Mouse (Mus musculus): ENCODE data around the gene Hnrnpm.
"Not testable (repeated sequence)": the region's sequence is repeated elsewhere in the genome, so short reads cannot be mapped to it uniquely, and the experiment has no call there.

Hnrnpm gene

DNA sequence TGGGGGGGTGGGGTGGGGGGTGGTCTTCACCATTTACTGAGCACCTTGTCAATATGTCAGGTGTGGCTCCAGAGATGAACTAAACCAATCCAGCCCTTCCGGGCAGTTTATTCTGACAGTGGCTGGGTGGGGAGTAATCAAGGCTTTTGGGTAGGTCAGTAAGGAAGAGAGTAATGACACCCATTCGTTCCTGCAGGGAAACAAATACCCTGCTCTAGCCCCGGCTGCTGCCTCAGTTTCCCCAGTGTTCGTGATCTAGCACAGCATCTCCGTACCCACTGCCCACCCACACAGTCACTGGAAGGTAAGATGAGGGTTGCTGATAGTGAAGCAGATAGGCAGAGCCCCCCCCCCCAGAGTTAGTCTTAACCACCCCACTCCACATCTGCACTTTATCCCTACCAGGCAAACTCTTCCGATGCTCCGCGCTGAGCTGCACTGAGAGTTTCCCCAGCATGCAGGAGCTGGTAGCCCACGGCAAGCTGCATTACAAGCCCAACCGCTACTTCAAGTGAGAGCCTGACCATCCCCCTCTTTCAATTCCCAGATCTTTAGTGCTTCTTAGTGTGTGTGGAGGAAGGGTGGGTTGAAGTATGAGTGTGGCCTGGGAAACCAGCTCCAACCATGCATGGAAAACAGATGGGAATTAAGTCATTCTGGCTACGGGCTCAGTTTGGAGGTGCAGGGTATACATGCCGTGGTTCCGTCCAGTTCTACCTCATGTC lies 56.3 kb downstream of the Hnrnpm start:
- ChIA-PET POLR2A (interaction anchor here (0.6 to 3.5 kb wide), 18 partner anchors 8 to 196 kb away, joined by 3 to 48 read pairs (median 4); partner anchors contain the start of gene Pram1 (in 1 of the 4)), CTCF (interaction anchor here in 1 of 4 experiments (0.6 kb wide), 1 partner anchor 274 kb away, joined by 3 read pairs; no protein-coding TSS in a partner anchor)

DNA sequence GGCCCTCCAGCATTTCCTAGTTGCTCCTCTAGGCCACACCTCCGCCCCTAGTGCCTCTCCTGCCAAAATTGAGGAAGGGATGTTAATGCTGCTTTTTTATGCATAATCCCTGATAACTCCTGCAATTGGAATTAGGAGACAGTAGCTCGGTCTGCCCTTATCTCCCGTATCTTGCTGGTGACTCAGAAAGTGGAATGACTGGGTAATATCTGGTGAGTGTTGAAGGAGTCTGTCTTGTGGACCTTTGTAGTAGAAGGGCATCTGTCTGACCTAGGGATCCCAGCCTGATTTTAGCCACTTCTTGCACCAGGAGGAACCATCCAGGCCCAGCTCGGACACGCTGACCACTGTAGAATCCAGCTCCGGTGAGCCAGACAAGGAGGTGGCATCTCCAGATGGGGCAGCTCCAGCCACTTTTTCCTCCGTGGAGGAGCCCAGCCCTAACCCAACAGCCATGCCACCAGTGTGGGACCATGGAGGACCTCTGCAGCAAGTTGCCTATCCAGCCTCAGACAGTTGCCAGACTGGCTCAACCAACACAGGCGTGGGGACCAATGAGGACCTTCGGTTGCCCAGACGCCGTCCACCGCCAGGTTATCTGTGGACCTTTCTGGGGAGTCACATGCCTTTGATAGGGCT lies 57.1 kb downstream of the Hnrnpm start:
- ChIA-PET CTCF (interaction anchor here in 3 of 4 experiments (0.5 to 1.3 kb wide), 6 partner anchors 15 to 1050 kb away, joined by 3 to 6 read pairs (median 3); no protein-coding TSS in a partner anchor), POLR2A (interaction anchor here (0.6 to 3.5 kb wide), 70 partner anchors 8 to 663 kb away, joined by 3 to 48 read pairs (median 5); partner anchors contain the start of genes Pram1 (in 3 of the 4), B3galt4 (in 2 of the 4), March2 (in 2 of the 4) and Ndufa7 (in 2 of the 4))

DNA sequence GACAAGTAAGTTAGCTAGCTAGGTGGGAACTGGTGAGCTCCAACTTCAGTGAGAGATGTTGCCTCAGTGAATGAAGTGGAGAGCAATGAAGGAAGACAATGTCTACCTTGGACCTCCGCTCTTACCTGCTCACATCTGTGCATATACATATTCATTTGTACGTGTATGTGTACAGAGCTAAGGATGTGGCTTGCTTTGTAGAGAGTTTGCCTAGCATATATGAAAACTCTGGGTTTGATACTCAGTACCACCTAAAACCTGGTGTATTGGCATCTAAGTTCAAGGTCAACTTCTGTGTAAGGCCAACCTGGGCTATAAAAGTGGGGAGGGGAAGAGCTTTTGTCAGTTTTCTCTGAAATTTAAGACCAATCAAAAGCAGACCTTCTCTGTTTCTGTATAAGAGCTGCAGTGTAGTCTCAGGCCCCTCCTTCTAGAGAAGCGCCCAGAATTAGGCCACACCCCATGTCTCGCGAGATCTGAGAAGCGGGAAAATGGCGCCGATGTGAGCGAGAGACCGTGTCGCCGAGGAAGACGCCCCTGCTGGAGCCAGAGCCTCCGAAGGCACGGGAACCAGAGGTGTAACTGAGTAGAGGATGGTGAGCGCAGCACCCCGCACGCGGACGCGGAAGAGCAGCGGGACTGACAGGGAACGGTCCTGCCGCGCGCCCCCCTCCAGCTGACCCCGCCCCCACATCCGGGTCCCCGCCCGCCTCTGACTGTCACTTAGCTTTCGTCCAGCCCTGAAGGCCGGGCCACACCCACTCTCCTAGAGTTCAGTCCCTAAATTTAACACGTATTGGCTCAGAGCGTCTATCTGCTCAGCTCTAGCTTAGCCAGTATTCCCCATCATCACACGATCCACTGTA lies 57.8 kb downstream of the Hnrnpm start, which contains the start of gene Zfp414:
Gene Zfp414, plus strand, starts transcription at position 470 of the 866 bp plus-strand sequence.
- POLR2A ChIA-PET: interaction anchor here (0.6 to 3.5 kb wide), 85 partner anchors 9 to 662 kb away, joined by 3 to 48 read pairs (median 5); partner anchors contain the start of genes Pram1 (in 3 of the 4), Rab11b (in 3 of the 4), B3galt4 (in 2 of the 4) and March2 (in 2 of the 4)
- CTCF ChIA-PET: interaction anchor here in 3 of 4 experiments (0.5 to 1.3 kb wide), 7 partner anchors 15 to 1050 kb away, joined by 3 to 6 read pairs (median 3); partner anchors contain the start of gene Rab11b (in 1 of the 3)

DNA sequence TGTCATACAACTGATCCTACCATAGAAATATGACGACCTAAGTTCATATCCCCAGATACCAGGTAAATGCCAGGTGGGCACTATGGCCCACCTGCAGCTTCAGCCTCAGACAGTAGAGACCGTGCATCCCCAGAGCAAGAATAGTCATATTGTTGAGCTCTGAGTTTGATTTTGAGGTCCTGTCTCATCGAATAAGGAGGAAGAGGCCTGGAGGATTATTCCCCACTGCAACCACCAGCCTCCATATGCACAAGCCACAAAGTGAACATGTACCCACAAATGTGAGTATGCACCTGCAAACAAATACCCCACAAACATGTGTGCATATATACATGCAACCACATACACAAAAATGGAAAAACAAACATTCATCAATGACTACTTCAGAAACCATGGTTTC lies 59.4 kb downstream of the Hnrnpm start:
- POLR2A ChIA-PET: interaction anchor here (0.6 to 3.5 kb wide), 5 partner anchors 15 to 29 kb away, joined by 3 to 48 read pairs (median 22); no protein-coding TSS in a partner anchor
- CTCF ChIA-PET: no interaction called here

DNA sequence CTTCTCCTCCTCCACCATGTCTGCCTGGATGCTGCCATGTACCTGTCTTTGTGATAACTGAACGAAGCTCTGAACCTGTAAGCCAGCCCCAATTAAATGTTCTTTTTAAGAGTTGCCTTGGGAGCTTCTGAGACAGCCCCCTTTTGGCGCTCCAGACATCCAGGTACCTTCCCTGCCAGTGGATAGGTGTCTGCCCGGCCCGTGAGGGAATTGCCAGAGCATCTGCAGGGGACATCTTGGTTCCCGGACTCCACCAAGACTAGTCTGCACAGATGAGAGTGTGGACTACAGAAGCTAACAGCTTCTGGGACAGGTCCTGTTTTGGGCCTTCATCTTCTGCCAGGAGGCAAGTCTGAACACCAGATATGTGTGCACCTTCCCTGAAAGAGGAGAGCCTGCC lies 72.9 kb downstream of the Hnrnpm start:
- POLR2A ChIA-PET: interaction anchor here (0.6 to 2.0 kb wide), 7 partner anchors 11 to 144 kb away, joined by 3 to 17 read pairs (median 4); partner anchors contain the start of genes Zfp414 (in 3 of the 4) and March2 (in 1 of the 4)
- CTCF ChIA-PET: not testable (repeated sequence)

DNA sequence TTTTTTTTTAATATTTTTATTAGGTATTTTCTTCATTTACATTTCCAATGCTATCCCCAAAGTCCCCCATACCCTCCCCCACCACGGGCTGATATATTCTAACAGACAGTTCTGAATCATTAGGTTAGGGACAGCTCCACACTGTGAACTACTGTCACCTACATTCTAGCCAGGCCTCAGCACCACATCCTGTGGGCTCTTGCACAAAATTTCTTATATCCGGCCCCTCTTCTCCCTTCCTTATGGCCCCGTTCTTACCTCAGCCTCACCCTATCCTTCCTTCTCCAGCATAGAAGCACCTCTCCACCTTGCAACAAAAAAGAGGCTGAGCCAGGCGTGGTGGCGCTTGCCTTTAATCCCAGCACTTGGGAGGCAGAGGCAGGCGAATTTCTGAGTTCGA lies 76.1 kb downstream of the Hnrnpm start:
- ChIA-PET CTCF (no interaction called here), POLR2A (interaction anchor here in 2 of 4 experiments (0.9 to 1.7 kb wide), 2 partner anchors 9 to 214 kb away, joined by 3 to 4 read pairs; partner anchors contain the start of genes Ndufa7 (in 1 of the 2) and Rps28 (in 1 of the 2))

DNA sequence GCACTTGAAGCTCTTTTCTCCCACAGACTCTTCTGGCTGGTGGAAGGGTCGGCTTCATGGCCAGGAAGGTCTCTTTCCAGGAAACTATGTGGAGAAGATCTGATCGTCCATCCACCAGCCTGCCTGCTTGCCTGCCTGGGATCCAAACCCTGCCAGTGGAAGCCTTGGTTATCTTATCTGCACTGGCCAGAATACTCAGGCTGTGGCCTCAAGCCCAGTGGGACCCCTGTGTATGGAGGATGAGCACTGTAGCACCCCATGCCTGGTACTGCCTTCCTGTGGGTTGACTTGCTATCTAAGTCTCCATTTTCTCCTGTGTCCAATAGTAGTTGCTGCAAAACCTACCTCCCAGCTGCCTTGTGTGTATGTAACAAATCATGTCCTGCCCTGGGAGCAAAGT lies 79.4 kb downstream of the Hnrnpm start:
- POLR2A ChIA-PET: interaction anchor here in 1 of 4 experiments (0.6 to 1.0 kb wide), 2 partner anchors 21 to 68 kb away, joined by 4 to 5 read pairs; partner anchors contain the start of gene Zfp414
- CTCF ChIA-PET: interaction anchor here in 1 of 4 experiments (0.7 kb wide), 1 partner anchor 187 kb away, joined by 4 read pairs; no protein-coding TSS in a partner anchor

DNA sequence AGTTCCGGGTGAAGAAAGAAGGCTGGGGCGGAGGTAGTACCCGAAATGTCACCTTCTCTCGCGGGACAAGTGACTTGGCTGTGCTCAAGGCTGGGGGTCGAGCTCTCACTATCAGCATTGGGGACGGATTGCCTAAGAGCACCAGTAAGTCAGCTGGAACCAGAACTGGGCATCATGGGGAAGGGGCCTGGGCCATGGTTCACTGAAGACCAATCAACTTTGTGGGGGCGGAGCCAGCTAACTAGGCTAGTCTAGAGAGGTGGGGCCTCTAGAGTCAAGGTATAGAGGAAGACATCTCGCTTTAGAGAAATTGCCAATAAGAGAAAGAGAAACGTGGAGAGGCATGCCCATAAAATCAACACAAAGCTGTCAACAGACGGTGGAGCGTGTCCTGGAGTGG lies 84.7 kb downstream of the Hnrnpm start:
- CTCF ChIA-PET: interaction anchor here in 1 of 4 experiments (1.7 kb wide), 1 partner anchor 15 kb away, joined by 7 read pairs; no protein-coding TSS in a partner anchor
- POLR2A ChIA-PET: interaction anchor here (0.5 to 4.9 kb wide), 42 partner anchors 10 to 780 kb away, joined by 3 to 48 read pairs (median 4); partner anchors contain the start of genes March2 (in 2 of the 4), Ndufa7 (in 2 of the 4), Rab11b (in 2 of the 4) and Rps28 (in 2 of the 4)

DNA sequence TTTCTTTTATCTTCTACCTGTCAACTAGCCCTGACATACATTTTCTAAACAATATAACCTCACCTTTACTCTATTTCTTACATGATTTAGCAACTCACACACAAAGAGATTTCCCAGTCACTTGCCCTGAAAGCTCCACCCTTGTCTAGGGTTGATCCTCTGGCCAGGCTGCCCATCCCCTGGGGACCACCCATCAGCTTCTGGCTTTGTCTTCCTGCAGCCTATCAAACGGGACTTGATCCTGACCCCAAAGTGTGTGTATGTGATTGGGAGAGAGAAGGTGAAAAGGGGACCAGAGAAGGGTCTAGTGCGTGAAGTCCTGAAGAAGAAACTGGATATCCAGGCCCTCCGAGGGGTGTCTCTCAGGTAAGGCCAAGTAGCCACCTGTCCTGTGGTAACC lies 85.8 kb downstream of the Hnrnpm start:
- ChIA-PET POLR2A (interaction anchor here (0.6 to 4.9 kb wide), 40 partner anchors 9 to 732 kb away, joined by 3 to 48 read pairs (median 5); partner anchors contain the start of genes Zfp414 (in 3 of the 4), Rab11b (in 2 of the 4), Daxx (in 1 of the 4) and Ndufa7 (in 1 of the 4)), CTCF (interaction anchor here in 3 of 4 experiments (0.7 to 1.7 kb wide), 3 partner anchors 14 to 127 kb away, joined by 3 to 7 read pairs (median 4); no protein-coding TSS in a partner anchor)

DNA sequence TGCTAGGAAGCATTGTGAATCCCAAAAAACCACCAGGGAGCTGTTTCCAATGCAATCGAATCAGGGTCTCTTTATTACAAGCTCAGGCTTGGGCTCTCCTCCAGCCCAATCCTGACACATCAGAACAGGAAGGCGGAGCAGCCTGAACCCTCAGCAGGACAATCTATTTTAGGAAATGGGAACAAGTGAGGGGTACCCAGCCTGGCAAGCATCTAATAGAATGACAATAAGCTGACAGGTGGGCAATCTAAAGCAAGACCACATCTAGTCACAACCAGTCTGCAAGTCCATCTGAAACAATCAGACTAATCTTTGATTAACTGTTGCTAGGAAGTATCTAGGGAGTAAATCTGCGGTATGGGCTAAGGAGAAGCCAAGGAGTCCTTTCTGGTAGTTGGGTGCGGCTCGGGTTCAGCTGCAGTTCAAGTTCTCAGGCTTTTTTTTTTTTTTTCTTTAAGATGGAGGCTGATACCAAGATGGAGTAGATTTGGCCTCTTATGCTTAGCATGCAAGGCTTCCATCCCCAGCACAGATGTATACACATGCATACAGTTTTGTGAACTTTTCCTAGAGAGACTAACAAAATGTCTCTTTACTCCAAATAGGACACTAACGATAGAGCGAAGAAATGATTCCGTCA lies 86.7 kb downstream of the Hnrnpm start:
- ChIA-PET POLR2A (interaction anchor here (0.5 to 4.9 kb wide), 56 partner anchors 9 to 1781 kb away, joined by 3 to 48 read pairs (median 4); partner anchors contain the start of genes Zfp414 (in 4 of the 4), Rab11b (in 3 of the 4), Angptl4 (in 1 of the 4) and Daxx (in 1 of the 4)), CTCF (interaction anchor here (0.6 to 1.2 kb wide), 7 partner anchors 14 to 1385 kb away, joined by 3 to 12 read pairs (median 3); no protein-coding TSS in a partner anchor)

DNA sequence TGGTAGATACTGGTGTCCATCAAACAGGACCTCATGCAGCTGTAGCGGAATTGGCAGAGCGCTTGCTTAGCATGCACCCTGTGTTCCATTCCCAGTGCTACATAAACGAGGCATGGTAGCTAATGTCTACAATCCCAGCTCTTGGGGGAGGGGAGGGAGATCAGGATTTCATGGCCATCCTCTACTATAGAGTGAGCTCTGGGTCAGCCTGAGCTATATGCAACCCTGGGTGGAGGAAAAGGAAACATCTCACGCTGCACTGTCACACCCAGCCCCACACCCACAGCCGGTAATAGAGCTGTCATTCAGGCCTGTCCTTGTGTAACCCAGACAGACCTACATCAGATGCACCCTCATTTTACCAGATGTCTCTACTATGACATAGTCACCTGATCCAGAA lies 88.2 kb downstream of the Hnrnpm start:
- POLR2A ChIA-PET: interaction anchor here (0.7 to 4.9 kb wide), 27 partner anchors 11 to 311 kb away, joined by 3 to 25 read pairs (median 4); partner anchors contain the start of genes Zfp414 (in 3 of the 4), Ndufa7 (in 2 of the 4), Rab11b (in 2 of the 4) and Rps28 (in 2 of the 4)
- CTCF ChIA-PET: interaction anchor here in 2 of 4 experiments (0.6 to 1.7 kb wide), 3 partner anchors 12 to 606 kb away, joined by 3 read pairs; no protein-coding TSS in a partner anchor

DNA sequence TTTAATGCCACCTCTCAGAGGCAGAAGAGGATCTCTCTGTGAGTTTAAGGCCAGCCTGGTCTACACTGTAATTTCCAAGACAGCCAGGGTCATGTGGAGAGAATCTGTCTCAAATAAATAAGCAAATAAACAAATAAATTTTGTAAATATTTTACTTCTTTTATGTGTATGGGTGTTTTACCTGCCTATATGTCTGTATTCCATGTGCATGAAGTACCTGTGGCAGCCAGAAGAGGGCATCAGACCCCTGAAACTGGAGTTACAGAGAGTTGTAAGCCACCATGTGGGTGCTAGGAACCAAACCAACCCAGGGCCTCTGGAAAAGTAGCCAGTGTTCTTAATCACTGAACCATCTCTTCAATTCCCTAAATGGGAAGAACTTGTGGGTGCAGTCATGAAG lies 89.4 kb downstream of the Hnrnpm start:
- POLR2A ChIA-PET: interaction anchor here (0.6 to 1.9 kb wide), 10 partner anchors 11 to 293 kb away, joined by 3 to 7 read pairs (median 4); partner anchors contain the start of genes Kifc1 (in 1 of the 4), Ndufa7 (in 1 of the 4), Rab11b (in 1 of the 4) and Rps28 (in 1 of the 4)
- CTCF ChIA-PET: interaction anchor here in 1 of 4 experiments (1.7 kb wide), 1 partner anchor 605 kb away, joined by 3 read pairs; no protein-coding TSS in a partner anchor
